7 mouse cellular contexts compared by ENCODE assay signal in genomic region chr6:32464046-32464445, GRCm38 (mm10).
DNase-seq lines count a peak whose midpoint lies in the region; ATAC-seq and TF ChIP-seq lines count a peak whose summit lies in the region.

No protein-coding gene starts in this region.

- no peaks in the 10 kb centered on the region for H3K27me3 ChIP-seq in liver, embryonic 11.5 days (replicated peaks; ENCODE audit: control insufficient read depth, insufficient read depth, low read length)
- no peaks in the 10 kb centered on the region for H3K27me3 ChIP-seq in liver, postnatal 0 days (ENCODE audit: insufficient read depth, low read length)
- no peaks in the 10 kb centered on the region for H3K27me3 ChIP-seq in embryonic facial prominence, embryonic 15.5 days
- H3K27me3 ChIP-seq in heart, embryonic 12.5 days (replicated peaks): no peaks in the 10 kb centered on the region

- no peak overlapping the region for H3K9ac ChIP-seq in liver, embryonic 11.5 days (ENCODE audit: low read depth, low read length)
- H3K9ac ChIP-seq in liver, postnatal 0 days (replicated peaks): no peak overlapping the region
- H3K9ac ChIP-seq in embryonic facial prominence, embryonic 15.5 days: no peak overlapping the region
- no peak overlapping the region for H3K9ac ChIP-seq in heart, embryonic 12.5 days

- peak overlapping the region; percentile 30; the same call in 1 of the 2 replicates for H3K4me2 ChIP-seq in liver, embryonic 11.5 days
- H3K4me2 ChIP-seq in liver, postnatal 0 days (ENCODE audit: low read depth, low read length): no peak overlapping the region
- H3K4me2 ChIP-seq in embryonic facial prominence, embryonic 15.5 days (replicated peaks): no peak overlapping the region
- H3K4me2 ChIP-seq in heart, embryonic 12.5 days: peak overlapping the region; percentile 27; the same call in 1 of the 2 replicates

- 71% methylated on average over 4 of the region's 4 CpGs for WGBS in liver, embryonic 11.5 days
- WGBS in liver, postnatal 0 days (ENCODE audit: insufficient replicate concordance): 62% methylated on average over 4 of the region's 4 CpGs
- WGBS in embryonic facial prominence, embryonic 15.5 days: 28% methylated on average over 4 of the region's 4 CpGs
- 47% methylated on average over 4 of the region's 4 CpGs for WGBS in heart, embryonic 12.5 days

- H3K9me3 ChIP-seq in liver, embryonic 11.5 days (ENCODE audit: control insufficient read depth, low read length): no peaks in the 10 kb centered on the region
- no peaks in the 10 kb centered on the region for H3K9me3 ChIP-seq in liver, postnatal 0 days (ENCODE audit: low read length)
- H3K9me3 ChIP-seq in embryonic facial prominence, embryonic 15.5 days (replicated peaks): no peaks in the 10 kb centered on the region
- no peaks in the 10 kb centered on the region for H3K9me3 ChIP-seq in heart, embryonic 12.5 days (replicated peaks)

- H3K4me3 ChIP-seq in liver, embryonic 11.5 days (ENCODE audit: low read depth, low read length): no peak overlapping the region
- H3K4me3 ChIP-seq in liver, postnatal 0 days (ENCODE audit: low read depth, low read length): no peak overlapping the region
- H3K4me3 ChIP-seq in embryonic facial prominence, embryonic 15.5 days (replicated peaks): no peak overlapping the region
- no peak overlapping the region for H3K4me3 ChIP-seq in heart, embryonic 12.5 days

- TF ChIP-seq CTCF in liver, postnatal 0 days (IDR thresholded peaks at IDR 0.05; ENCODE audit: low read depth): no peak

- 0 out of 2 replicates have a peak overlapping the region, but pooled peaks have one; percentile 21 for H3K27ac ChIP-seq in liver, embryonic 11.5 days (ENCODE audit: low read depth, low read length)
- no peak overlapping the region for H3K27ac ChIP-seq in liver, postnatal 0 days (ENCODE audit: low read depth)
- H3K27ac ChIP-seq in embryonic facial prominence, embryonic 15.5 days (replicated peaks): peak overlapping the region; percentile 34; the same call in 1 of the 2 replicates
- H3K27ac ChIP-seq in heart, embryonic 12.5 days (ENCODE audit: poor library complexity, severe bottlenecking): peak overlapping the region; percentile 40

- no peak for ATAC-seq in liver, embryonic 11.5 days (replicated peaks; ENCODE audit: low FRiP score)
- no peak for ATAC-seq in liver, postnatal 0 days
- ATAC-seq in embryonic facial prominence, embryonic 15.5 days (ENCODE audit: insufficient number of reproducible peaks, low FRiP score, low TSS enrichment, low read depth): peak; percentile 24; the same call in 1 of the 2 replicates
- no peak; the same call in 1 of the 2 replicates for ATAC-seq in heart, embryonic 12.5 days (ENCODE audit: insufficient number of reproducible peaks, low FRiP score)

- H3K4me1 ChIP-seq in liver, embryonic 11.5 days (replicated peaks; ENCODE audit: control insufficient read depth, insufficient read depth, low read length): peaks cover 10% of the 10 kb centered on the region
- H3K4me1 ChIP-seq in liver, postnatal 0 days (ENCODE audit: insufficient read depth): no peaks in the 10 kb centered on the region; the same call in 1 of the 2 replicates
- peaks cover 15% of the 10 kb centered on the region; the same call in 1 of the 2 replicates for H3K4me1 ChIP-seq in embryonic facial prominence, embryonic 15.5 days
- H3K4me1 ChIP-seq in heart, embryonic 12.5 days (replicated peaks): peaks cover 38% of the 10 kb centered on the region

- TF ChIP-seq EP300 in liver, postnatal 0 days (IDR thresholded peaks at IDR 0.05; ENCODE audit: low read depth): no peak

- H3K36me3 ChIP-seq in liver, embryonic 11.5 days (ENCODE audit: control insufficient read depth, insufficient read depth, low read length): no peaks in the 10 kb centered on the region
- H3K36me3 ChIP-seq in liver, postnatal 0 days (replicated peaks; ENCODE audit: insufficient read depth, low read length): no peaks in the 10 kb centered on the region
- no peaks in the 10 kb centered on the region for H3K36me3 ChIP-seq in embryonic facial prominence, embryonic 15.5 days
- H3K36me3 ChIP-seq in heart, embryonic 12.5 days: no peaks in the 10 kb centered on the region

- DNase-seq in liver, embryonic 11.5 days (ENCODE audit: low spot score): no peak
- DNase-seq in liver, postnatal 0 days: no peak
- peak; percentile 27 to 48 for DNase-seq in lung, postnatal 4 days
- DNase-seq in adrenal gland, postnatal 10 days: no peak
- no peak for DNase-seq in cerebellum, postnatal 36 days

Comparison
In these comparisons a context has a peak if more than half of its experiments do, and no peak if none do; other contexts are left out.
1. H3K4me2 ChIP-seq: peak in liver, embryonic 11.5 days (single experiment) and heart, embryonic 12.5 days (single experiment); none in liver, postnatal 0 days (single experiment) and embryonic facial prominence, embryonic 15.5 days (single experiment).
2. DNase-seq: peak in lung, postnatal 4 days (2 of 2); none in liver, embryonic 11.5 days (single experiment), liver, postnatal 0 days (single experiment), adrenal gland, postnatal 10 days (single experiment) and cerebellum, postnatal 36 days (0 of 2).